Mouse (Mus musculus) embryonic facial prominence, embryonic 12.5 days (tissue): ENCODE measurements around the gene Mrgprf. TPM values are rescaled to one million over a fixed set of nuclear protein-coding genes. Genes with fewer than 3 reads are reported as not detected.
A peak's percentile ranks its signal among the peaks of the same experiment; 100 is the strongest.

ENCODE experiments used
- ATAC-seq: fragments of 200-750 bp; cut with Nextera tagmentation; 2 replicates; pipeline ENCODE4 v1.8.0; 2017; ENCODE audit not compliant: insufficient number of reproducible peaks, insufficient read depth, low FRiP score, low TSS enrichment
- H3K27ac ChIP-seq: fragments of 300-500 bp; sonication (generic); 2 replicates; pipeline ENCODE4 v1.5.1; 2016; ENCODE audit warnings: mild to moderate bottlenecking
- H3K27me3 ChIP-seq: fragments of 300-500 bp; sonication (generic); 2 replicates; pipeline ENCODE4 v1.6.1; 2016; ENCODE audit warnings: mild to moderate bottlenecking, moderate library complexity
- H3K36me3 ChIP-seq: fragments of 300-500 bp; sonication (generic); 2 replicates; pipeline ENCODE4 v1.6.1; 2016; ENCODE audit warnings: mild to moderate bottlenecking
- H3K4me1 ChIP-seq: fragments of 300-500 bp; sonication (generic); 2 replicates; pipeline ENCODE4 v1.6.1; 2016
- H3K4me2 ChIP-seq: fragments of 300-500 bp; sonication (generic); replicated peaks from 2 replicates; pipeline ENCODE4 v1.6.1; 2016; ENCODE audit warnings: mild to moderate bottlenecking, moderate library complexity
- H3K4me3 ChIP-seq: fragments of 300-500 bp; sonication (generic); 2 replicates; pipeline ENCODE4 v1.5.1; 2016; ENCODE audit warnings: mild to moderate bottlenecking
- H3K9ac ChIP-seq: fragments of 300-500 bp; sonication (generic); 2 replicates; pipeline ENCODE4 v1.6.1; 2016; ENCODE audit warnings: mild to moderate bottlenecking, moderate library complexity
- H3K9me3 ChIP-seq: fragments of 300-500 bp; sonication (generic); 2 replicates; pipeline ENCODE4 v1.6.1; 2016; ENCODE audit warnings: mild to moderate bottlenecking, moderate library complexity
- WGBS: fragments of 180-500 bp; shearing (Covaris S2); methylation state at CpG from one replicate; pipeline ENCODE4 v1.1.7; 2016; 5-methylcytosine and 5-hydroxymethylcytosine counted together
- polyA plus RNA-seq: library from polyadenylated mRNA; unstranded; fragments of >200 nt; fragmentation: Nextera tagmentation; extraction: Ambion mirVana; gene quantifications from 2 replicates; pipeline ENCODE4 v1.2.1, GENCODE M21; 2016

The Mrgprf gene
- 0.34 and 0.35 TPM in 2 replicates for polyA plus RNA-seq

- ATAC-seq = no peak
- 39% methylated on average over 12 of the region's 13 CpGs for WGBS
- Histone ChIP-seq H3K36me3 (no peaks in the 10 kb centered on the region), H3K9me3 (no peaks in the 10 kb centered on the region), H3K4me3 (no peak within 1 kb of the TSS), H3K4me2 (no peak within 1 kb of the TSS), H3K9ac (no peak within 1 kb of the TSS), H3K4me1 (peaks cover 27% of the 10 kb centered on the region), H3K27ac (no peak within 1 kb of the TSS), H3K27me3 (no peaks in the 10 kb centered on the region)
These were observed at the start of gene Mrgprf for GRCm38 (mm10) chr7:145300321-145301007. Gene Mrgprf (plus strand): TSS chr7:145300828.

DNA sequence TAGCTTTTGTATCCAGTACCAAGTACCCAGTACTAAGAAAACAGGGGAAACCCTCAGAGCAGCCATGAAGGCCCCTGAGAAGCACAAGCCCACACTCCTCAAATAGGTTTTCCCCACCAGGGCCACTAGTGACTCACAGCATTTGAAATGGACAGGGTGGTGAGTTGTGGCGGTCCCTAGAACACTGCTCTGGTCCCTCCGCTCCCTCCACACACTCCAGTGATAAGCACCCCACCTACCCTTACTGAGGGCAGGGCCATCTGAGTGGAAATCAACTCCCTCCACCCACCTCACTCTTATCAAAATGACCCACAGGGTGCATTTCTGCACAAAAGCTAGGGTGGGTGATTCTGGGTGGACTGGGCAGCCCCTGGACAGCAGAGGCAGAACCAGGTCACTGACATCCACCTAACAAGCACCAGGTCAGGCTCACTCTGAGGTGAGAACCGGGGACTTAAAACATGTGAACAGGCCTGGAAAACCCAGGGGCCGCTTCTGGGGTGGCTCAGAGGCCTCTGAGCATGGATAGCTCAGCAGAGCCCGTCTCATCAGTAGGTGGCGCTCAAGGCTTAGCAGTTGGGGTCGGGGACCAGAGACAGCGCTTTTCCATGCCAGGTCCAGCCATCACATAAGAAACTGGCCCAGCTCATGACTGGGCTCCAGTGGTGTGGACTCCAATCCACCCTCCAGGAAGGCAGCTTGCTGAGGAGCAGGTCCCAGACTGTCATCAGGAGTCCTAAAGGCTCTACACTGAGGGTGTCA lies 47.7 kb upstream of the Mrgprf start:
- WGBS = 27% methylated on average over 8 of the region's 8 CpGs
- Histone ChIP-seq H3K36me3 (peaks cover 27% of the 10 kb centered on the region), H3K4me1 (peaks cover 3% of the 10 kb centered on the region; the same call in 1 of the 2 replicates), H3K9me3 (no peaks in the 10 kb centered on the region), H3K4me2 (no peak overlapping the region), H3K9ac (no peak overlapping the region), H3K27me3 (no peaks in the 10 kb centered on the region), H3K27ac (no peak overlapping the region), H3K4me3 (no peak overlapping the region)
- ATAC-seq = peak; percentile 48; the same call in 1 of the 2 replicates

GRCm38 (mm10) chr7:145253986-145254630 lies 46.5 kb upstream of the Mrgprf start:
- H3K4me2 ChIP-seq = no peak overlapping the region
- H3K27ac ChIP-seq = no peak overlapping the region
- ATAC-seq = no peak
- no peak overlapping the region for H3K9ac ChIP-seq
- H3K4me3 ChIP-seq = no peak overlapping the region
- H3K27me3 ChIP-seq = no peaks in the 10 kb centered on the region
- WGBS = 69% methylated on average over 3 of the region's 3 CpGs
- H3K9me3 ChIP-seq = no peaks in the 10 kb centered on the region
- H3K4me1 ChIP-seq = peaks cover 3% of the 10 kb centered on the region; the same call in 1 of the 2 replicates
- peaks cover 31% of the 10 kb centered on the region for H3K36me3 ChIP-seq

DNA sequence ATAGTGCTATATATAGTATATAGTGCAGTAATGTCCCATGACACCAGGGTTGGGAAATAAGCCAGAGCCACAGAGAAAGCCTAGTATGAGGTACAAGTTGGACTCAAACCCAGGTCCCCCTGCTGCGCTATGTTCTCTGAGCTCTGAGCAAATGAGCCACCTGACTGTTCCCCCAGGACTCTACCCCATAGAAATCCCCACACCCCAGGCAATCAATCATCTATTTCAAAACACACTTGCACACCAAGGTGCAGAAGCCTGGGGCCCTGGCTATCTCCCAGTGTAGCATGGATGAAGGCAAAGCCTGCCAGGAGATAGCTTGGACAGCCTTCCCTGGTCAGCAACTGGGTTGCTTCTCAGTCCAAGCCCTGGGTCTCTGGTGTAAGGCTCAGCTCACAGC lies 44.5 kb upstream of the Mrgprf start:
- no peak for ATAC-seq
- Histone ChIP-seq H3K36me3 (peaks cover 47% of the 10 kb centered on the region), H3K4me2 (no peak overlapping the region), H3K9ac (no peak overlapping the region), H3K27me3 (no peaks in the 10 kb centered on the region), H3K4me1 (peaks cover 3% of the 10 kb centered on the region; the same call in 1 of the 2 replicates), H3K4me3 (no peak overlapping the region), H3K9me3 (no peaks in the 10 kb centered on the region), H3K27ac (no peak overlapping the region)
- 94% methylated on average over 1 of the region's 1 CpGs for WGBS

DNA sequence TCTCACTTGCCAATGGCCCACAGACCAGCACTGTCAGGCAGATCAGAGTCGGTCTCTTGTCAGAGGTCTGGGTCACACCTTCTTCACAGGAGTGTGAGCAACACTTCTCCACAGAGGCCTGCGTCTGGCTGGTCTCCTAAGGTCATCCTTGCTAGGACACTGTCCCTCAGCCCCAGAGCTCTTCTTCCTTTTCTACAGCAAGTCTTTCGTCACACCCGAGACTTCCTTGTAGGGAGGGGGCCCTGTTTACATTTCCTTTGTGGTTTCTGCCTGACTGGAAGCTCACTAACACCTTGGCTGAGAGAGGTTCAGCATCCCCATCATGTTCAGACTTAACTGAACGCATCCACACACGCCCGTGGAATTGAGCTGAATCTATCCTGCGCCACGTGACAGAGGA lies 36.4 kb upstream of the Mrgprf start:
- Histone ChIP-seq H3K9me3 (no peaks in the 10 kb centered on the region), H3K27ac (no peak overlapping the region), H3K27me3 (no peaks in the 10 kb centered on the region), H3K4me1 (no peaks in the 10 kb centered on the region), H3K36me3 (peaks cover 49% of the 10 kb centered on the region), H3K9ac (no peak overlapping the region), H3K4me3 (no peak overlapping the region), H3K4me2 (no peak overlapping the region)
- no peak for ATAC-seq
- 71% methylated on average over 9 of the region's 9 CpGs for WGBS

GRCm38 (mm10) chr7:145266011-145266410 lies 34.6 kb upstream of the Mrgprf start:
- peaks cover 47% of the 10 kb centered on the region for H3K36me3 ChIP-seq
- WGBS = 91% methylated on average over 2 of the region's 2 CpGs

DNA sequence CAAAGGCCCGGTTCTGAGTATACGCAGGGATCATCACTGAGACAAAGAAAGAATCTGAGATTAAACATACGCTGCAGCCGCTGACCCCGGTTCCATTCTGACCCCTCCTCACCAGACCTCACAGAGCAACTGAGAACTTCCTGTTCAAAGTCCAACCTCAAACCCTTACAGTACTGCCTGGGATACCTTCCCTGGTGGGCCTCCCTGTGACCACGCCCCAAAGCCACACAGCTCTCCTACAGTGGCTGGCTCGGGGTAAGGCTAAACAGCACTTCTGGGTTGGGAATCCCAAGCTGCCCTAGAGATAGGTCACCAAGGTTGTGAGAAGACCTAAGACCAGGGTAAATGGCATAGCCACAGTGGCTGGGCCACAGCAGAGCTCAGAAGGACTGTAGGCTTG lies 31.7 kb upstream of the Mrgprf start:
- Histone ChIP-seq H3K27ac (no peak overlapping the region), H3K4me3 (no peak overlapping the region), H3K4me1 (no peaks in the 10 kb centered on the region), H3K27me3 (no peaks in the 10 kb centered on the region), H3K4me2 (no peak overlapping the region), H3K9me3 (no peaks in the 10 kb centered on the region), H3K9ac (no peak overlapping the region), H3K36me3 (peaks cover 70% of the 10 kb centered on the region)
- no peak for ATAC-seq
- WGBS = 89% methylated on average over 7 of the region's 7 CpGs

More at GRCm38 (mm10) chr7:145266011-145266410, 34.6 kb upstream of the Mrgprf start:
- ATAC-seq = no peak
- Histone ChIP-seq H3K27ac (no peak overlapping the region), H3K4me3 (no peak overlapping the region), H3K4me2 (no peak overlapping the region), H3K27me3 (no peaks in the 10 kb centered on the region), H3K4me1 (no peaks in the 10 kb centered on the region), H3K9me3 (no peaks in the 10 kb centered on the region), H3K9ac (no peak overlapping the region)

DNA sequence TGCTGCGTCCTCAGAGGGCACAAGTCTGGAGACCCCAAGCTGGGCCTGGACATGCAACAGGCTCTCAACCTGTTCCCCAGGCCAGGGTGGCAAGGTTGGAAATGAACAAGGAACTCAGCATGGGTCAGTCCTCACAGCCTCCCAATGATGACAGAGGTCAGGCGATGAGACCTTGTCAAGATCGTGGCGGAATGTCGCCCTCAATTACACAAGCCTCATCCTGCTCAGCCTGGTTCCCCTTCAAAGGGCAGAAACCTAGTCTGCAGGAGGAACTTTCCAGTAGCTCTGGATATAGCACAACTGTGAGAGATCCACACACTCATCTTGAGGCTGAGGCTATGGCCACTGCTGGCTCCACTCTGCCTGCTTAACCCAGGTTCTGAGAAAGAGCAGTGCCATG lies 29.7 kb upstream of the Mrgprf start:
- no peak overlapping the region for H3K4me2 ChIP-seq
- H3K4me1 ChIP-seq = no peaks in the 10 kb centered on the region
- no peak for ATAC-seq
- no peak overlapping the region for H3K4me3 ChIP-seq
- no peak overlapping the region for H3K9ac ChIP-seq
- no peaks in the 10 kb centered on the region for H3K9me3 ChIP-seq
- peaks cover 81% of the 10 kb centered on the region for H3K36me3 ChIP-seq
- WGBS = 89% methylated on average over 5 of the region's 5 CpGs
- no peak overlapping the region for H3K27ac ChIP-seq
- H3K27me3 ChIP-seq = no peaks in the 10 kb centered on the region

- peaks cover 89% of the 10 kb centered on the region for H3K36me3 ChIP-seq
- H3K9me3 ChIP-seq = no peaks in the 10 kb centered on the region
- no peak for ATAC-seq
- H3K4me1 ChIP-seq = no peaks in the 10 kb centered on the region
- no peak overlapping the region for H3K4me3 ChIP-seq
- H3K4me2 ChIP-seq = no peak overlapping the region
- WGBS = 83% methylated on average over 3 of the region's 3 CpGs
- no peak overlapping the region for H3K27ac ChIP-seq
- no peak overlapping the region for H3K9ac ChIP-seq
- no peaks in the 10 kb centered on the region for H3K27me3 ChIP-seq
These were observed 25.1 kb upstream of the Mrgprf start for GRCm38 (mm10) chr7:145275488-145275887.

DNA sequence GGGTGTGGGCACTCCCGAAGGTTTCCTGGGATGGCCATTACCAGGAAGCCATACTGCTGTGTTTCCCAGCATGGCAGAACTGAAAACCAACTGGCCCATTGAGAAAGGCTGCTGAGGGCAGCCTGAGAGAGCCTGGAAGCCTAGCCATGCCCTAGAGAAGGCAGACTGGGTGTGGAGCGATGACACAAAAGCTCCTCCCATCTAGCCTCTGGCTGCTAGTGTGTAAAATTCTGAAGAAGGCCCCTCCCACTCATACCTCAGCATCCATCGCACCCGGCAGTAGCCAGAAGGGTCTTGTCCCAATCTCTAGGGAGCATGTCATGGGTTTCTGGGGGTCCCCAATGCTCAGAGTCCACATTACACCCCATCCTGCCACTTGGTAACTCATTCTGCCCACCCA lies 19.2 kb upstream of the Mrgprf start:
- ATAC-seq = no peak
- no peak overlapping the region for H3K9ac ChIP-seq
- peaks cover 27% of the 10 kb centered on the region for H3K4me1 ChIP-seq
- 85% methylated on average over 4 of the region's 4 CpGs for WGBS
- H3K4me2 ChIP-seq = no peak overlapping the region
- H3K27me3 ChIP-seq = no peaks in the 10 kb centered on the region
- no peak overlapping the region for H3K4me3 ChIP-seq
- peaks cover 35% of the 10 kb centered on the region for H3K36me3 ChIP-seq
- no peaks in the 10 kb centered on the region for H3K9me3 ChIP-seq
- no peak overlapping the region for H3K27ac ChIP-seq

DNA sequence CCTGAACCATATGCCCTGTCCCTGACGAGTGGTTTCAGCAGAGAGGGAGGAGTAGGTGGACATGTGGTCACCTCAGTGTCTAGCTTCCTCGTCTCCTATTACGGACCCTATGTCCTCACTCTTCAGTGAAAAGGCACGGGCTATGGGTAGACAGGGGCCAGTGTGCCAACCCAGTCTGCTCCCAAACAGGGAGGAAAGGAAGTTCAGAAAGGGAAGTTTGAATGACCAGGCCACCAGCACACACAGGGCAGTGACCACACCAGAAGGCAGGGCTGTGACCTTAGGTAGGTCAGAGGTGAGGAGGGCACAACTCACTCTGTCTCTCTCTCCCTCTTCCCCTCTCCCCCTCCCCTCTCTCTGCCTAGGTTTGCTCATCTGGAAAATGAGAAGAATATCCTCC lies 17.6 kb upstream of the Mrgprf start:
- WGBS = 33% methylated on average over 4 of the region's 4 CpGs

More for the DNA sequence above, 17.6 kb upstream of the Mrgprf start:
- no peak overlapping the region for H3K27ac ChIP-seq
- ATAC-seq = no peak
- peak overlapping the region; percentile 53 for H3K4me3 ChIP-seq
- no peaks in the 10 kb centered on the region for H3K27me3 ChIP-seq
- peak overlapping the region; percentile 83 for H3K4me2 ChIP-seq
- H3K36me3 ChIP-seq = peaks cover 22% of the 10 kb centered on the region
- peak overlapping the region; percentile 55 for H3K9ac ChIP-seq
- H3K4me1 ChIP-seq = peaks cover 27% of the 10 kb centered on the region
- H3K9me3 ChIP-seq = no peaks in the 10 kb centered on the region
